Comparison of ENCODE assay signal across 9 mouse cellular contexts in the genomic region with DNA sequence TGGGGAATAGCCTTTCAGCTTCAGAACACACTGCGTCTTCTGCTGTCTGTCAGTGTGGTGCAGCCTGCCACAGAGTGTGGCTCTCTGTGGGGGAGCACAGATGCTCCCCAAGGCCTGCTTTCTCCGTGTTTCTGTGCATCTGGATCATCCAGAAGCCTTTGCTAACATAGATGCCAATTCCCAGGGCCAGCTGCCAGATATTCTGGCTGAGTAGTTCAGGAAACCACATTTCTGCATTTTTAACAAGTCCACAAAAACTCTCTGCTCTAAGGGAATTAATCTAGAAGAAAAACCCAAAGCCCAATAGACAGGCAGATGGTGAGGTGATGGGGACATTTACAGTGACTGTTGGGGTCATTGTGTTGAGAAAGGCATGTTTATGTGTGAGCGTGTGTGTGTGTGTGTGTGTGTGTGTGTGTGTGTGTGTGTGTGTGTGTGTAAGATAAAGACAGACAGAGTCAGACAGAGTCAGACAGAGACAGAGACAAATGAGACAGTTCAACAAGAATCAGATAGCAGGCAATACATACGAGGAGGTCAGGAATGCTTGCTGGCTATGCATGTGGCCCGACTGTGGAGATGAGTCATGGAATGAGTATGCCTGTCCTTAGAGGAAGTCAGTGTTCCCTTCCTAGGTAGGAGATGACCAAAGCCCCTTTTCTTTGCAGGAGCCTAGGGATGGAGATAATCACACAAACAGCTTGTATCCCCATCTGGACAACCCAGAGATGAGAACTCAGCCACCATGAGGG.
DNase-seq lines count a peak whose midpoint lies in the region; ATAC-seq and TF ChIP-seq lines count a peak whose summit lies in the region.
"Had no signal": no experiment of that assay in that cellular context is flagged by ENCODE, and none has a peak within 500 bp of the region (broad histone marks: within the 10 kb centered on the region; RNA-seq: fewer than 3 reads in every experiment).

No protein-coding gene starts in this region.

- no peaks in the 10 kb centered on the region for H3K4me1 ChIP-seq in intestine, postnatal 0 days (replicated peaks; ENCODE audit: control insufficient read depth, insufficient read depth, low read length)
- H3K4me1 ChIP-seq in intestine, embryonic 15.5 days (replicated peaks), result no peaks in the 10 kb centered on the region

- ATAC-seq in intestine, postnatal 0 days, result 0 out of 2 replicates have a peak, but pooled peaks have one; percentile 28
- ATAC-seq in intestine, embryonic 15.5 days, result no peak
- ATAC-seq in megakaryocyte progenitor cell, adult 5-6 weeks (replicated peaks; ENCODE audit: poor library complexity), result no peak

- no peak overlapping the region for H3K27ac ChIP-seq in intestine, postnatal 0 days (ENCODE audit: low read depth, low read length)
- no peak overlapping the region for H3K27ac ChIP-seq in intestine, embryonic 15.5 days
- H3K27ac ChIP-seq: liver, embryonic 14.5 days had no signal

- H3K36me3 ChIP-seq in intestine, postnatal 0 days (ENCODE audit: control insufficient read depth, insufficient read depth), result no peaks in the 10 kb centered on the region
- no peaks in the 10 kb centered on the region for H3K36me3 ChIP-seq in intestine, embryonic 15.5 days

- H3K4me2 ChIP-seq in intestine, postnatal 0 days (replicated peaks; ENCODE audit: low read depth), result no peak overlapping the region
- H3K4me2 ChIP-seq in intestine, embryonic 15.5 days (replicated peaks), result no peak overlapping the region

- TF ChIP-seq CTCF in intestine, postnatal 0 days (IDR thresholded peaks at IDR 0.05; ENCODE audit: low read depth), result no peak

- H3K4me3 ChIP-seq in intestine, postnatal 0 days (ENCODE audit: low read depth, low read length), result no peak overlapping the region
- no peak overlapping the region for H3K4me3 ChIP-seq in intestine, embryonic 15.5 days (replicated peaks)

- H3K27me3 ChIP-seq in intestine, postnatal 0 days (replicated peaks; ENCODE audit: control insufficient read depth, insufficient read depth, low read length), result no peaks in the 10 kb centered on the region
- H3K27me3 ChIP-seq in intestine, embryonic 15.5 days (replicated peaks), result no peaks in the 10 kb centered on the region

- H3K9me3 ChIP-seq in intestine, postnatal 0 days (ENCODE audit: control insufficient read depth), result no peaks in the 10 kb centered on the region
- H3K9me3 ChIP-seq in intestine, embryonic 15.5 days, result no peaks in the 10 kb centered on the region

- peak; percentile 30 for DNase-seq in cerebellum, adult 9-10 months
- DNase-seq in frontal cortex, postnatal 25 days (ENCODE audit: low spot score in 2 of 2), result peak; percentile 15 to 41
- DNase-seq in left cerebral cortex, postnatal 4 days, result peak; percentile 77
- no peak for DNase-seq in yolk sac, embryonic 10.5 days (ENCODE audit: low spot score)
- no peak for DNase-seq in spleen, postnatal 14 days (ENCODE audit: low spot score in 2 of 2)

- WGBS in intestine, postnatal 0 days, result 49% methylated on average over 5 of the region's 5 CpGs
- WGBS in intestine, embryonic 15.5 days, result 43% methylated on average over 5 of the region's 5 CpGs

- H3K9ac ChIP-seq in intestine, postnatal 0 days (ENCODE audit: low read depth, low read length), result no peak overlapping the region
- H3K9ac ChIP-seq in intestine, embryonic 15.5 days, result no peak overlapping the region
- H3K9ac ChIP-seq: liver, embryonic 14.5 days had no signal

- intact Hi-C loops in left cerebral cortex, postnatal 4 days (cut with DNase I), result loop anchor here (10.0 kb wide), 1 partner anchor 291 kb away; no protein-coding TSS in a partner anchor

Comparison
In these comparisons a context has a peak if more than half of its experiments do, and no peak if none do; other contexts are left out.
1. DNase-seq: peak in cerebellum, adult 9-10 months (single experiment), frontal cortex, postnatal 25 days (2 of 2) and left cerebral cortex, postnatal 4 days (single experiment); none in yolk sac, embryonic 10.5 days (single experiment) and spleen, postnatal 14 days (0 of 2).